Mouse (Mus musculus) bone marrow, adult 2 months (tissue): Measurements from ENCODE around the gene Mest.

Source experiments
- CTCF ChIP-seq: fragments of 200-500 bp; IDR thresholded peaks from 2 replicates; pipeline ENCODE4 v1.5.1; 2011; ENCODE audit warnings: low read length, control low read depth; ENCODE audit not compliant: control insufficient read depth, insufficient read depth
- POLR2A ChIP-seq: fragments of 200-500 bp; IDR thresholded peaks from 2 replicates; pipeline ENCODE4 v1.6.1; 2011; ENCODE audit warnings: low read depth, mild to moderate bottlenecking, control low read depth, low read length, borderline replicate concordance; ENCODE audit not compliant: control insufficient read depth

DNA sequence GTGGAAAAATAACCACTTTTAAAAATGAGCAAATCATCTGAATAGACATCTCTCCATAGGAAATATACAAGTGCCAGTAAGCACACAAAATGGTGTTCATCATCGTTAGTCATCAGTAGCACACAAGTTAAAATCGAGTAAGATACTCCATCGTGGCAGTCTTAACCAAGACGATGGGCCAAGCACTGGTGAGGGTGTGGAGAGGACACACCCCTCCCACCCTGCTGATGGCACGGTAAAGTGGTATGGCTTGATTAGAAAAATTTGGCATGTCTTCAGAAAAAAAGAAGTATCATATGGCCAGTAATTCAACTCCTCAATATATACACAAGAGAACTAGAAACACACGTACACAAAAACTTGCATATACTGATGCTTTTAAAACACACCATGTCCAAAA is 46.8 kb upstream of the Mest start:
- TF ChIP-seq POLR2A (no peak), CTCF (no peak)
